Mouse (Mus musculus): ENCODE data around the gene Adgre4. TPM values are rescaled to one million over a fixed set of nuclear protein-coding genes. Genes with fewer than 3 reads are reported as not detected.

Adgre4 gene
- 76.8 TPM for polyA plus RNA-seq (2015; fragmentation: Illumina TruSeq; extraction: RNeasy Lipid Tissue Mini Kit (QIAGEN cat#74804); ENCODE audit: insufficient read depth, low replicate concordance)

GRCm38 (mm10) chr17:55749786-55750185 is at the start of gene Adgre4:
Adgre4 (plus strand) TSS chr17:55749984.

GRCm38 (mm10) chr17:55711984-55712811 is 37.6 kb upstream of the Adgre4 start, which contains the start of gene Pot1b:
Pot1b (minus strand) TSS chr17:55712628.

GRCm38 (mm10) chr17:55878636-55879369 is 129.0 kb downstream of the Adgre4 start, which contains the start of gene Zfp119a:
Zfp119a (minus strand) TSS chr17:55878930.

Other genes with a start within 250 kb of the Adgre4 start
- gene Vmn2r118, start 124.8 kb upstream of the Adgre4 start, polyA plus RNA-seq (2015; fragmentation: Illumina TruSeq; extraction: RNeasy Lipid Tissue Mini Kit (QIAGEN cat#74804); ENCODE audit: insufficient read depth, low replicate concordance), result not detected
- 110 TPM for gene Pot1b, start 37.4 kb upstream of the Adgre4 start, polyA plus RNA-seq (2015; fragmentation: Illumina TruSeq; extraction: RNeasy Lipid Tissue Mini Kit (QIAGEN cat#74804); ENCODE audit: insufficient read depth, low replicate concordance)
- 9.9 TPM for gene Zfp119a, start 128.9 kb downstream of the Adgre4 start, polyA plus RNA-seq (2015; fragmentation: Illumina TruSeq; extraction: RNeasy Lipid Tissue Mini Kit (QIAGEN cat#74804); ENCODE audit: insufficient read depth, low replicate concordance)
- 42.3 TPM for gene Zfp959, start 142.1 kb downstream of the Adgre4 start, polyA plus RNA-seq (2015; fragmentation: Illumina TruSeq; extraction: RNeasy Lipid Tissue Mini Kit (QIAGEN cat#74804); ENCODE audit: insufficient read depth, low replicate concordance)
- gene Zfp119b, start 199.5 kb downstream of the Adgre4 start, polyA plus RNA-seq (2015; fragmentation: Illumina TruSeq; extraction: RNeasy Lipid Tissue Mini Kit (QIAGEN cat#74804); ENCODE audit: insufficient read depth, low replicate concordance), result 12.5 TPM
- gene Ebi3, start 202.7 kb downstream of the Adgre4 start, polyA plus RNA-seq (2015; fragmentation: Illumina TruSeq; extraction: RNeasy Lipid Tissue Mini Kit (QIAGEN cat#74804); ENCODE audit: insufficient read depth, low replicate concordance), result 13.5 TPM
- gene Yju2, start 209.1 kb downstream of the Adgre4 start, polyA plus RNA-seq (2015; fragmentation: Illumina TruSeq; extraction: RNeasy Lipid Tissue Mini Kit (QIAGEN cat#74804); ENCODE audit: insufficient read depth, low replicate concordance), result 8.8 TPM
- not detected for gene Shd, start 220.5 kb downstream of the Adgre4 start, polyA plus RNA-seq (2015; fragmentation: Illumina TruSeq; extraction: RNeasy Lipid Tissue Mini Kit (QIAGEN cat#74804); ENCODE audit: insufficient read depth, low replicate concordance)
- gene Fsd1, start 236.5 kb downstream of the Adgre4 start, polyA plus RNA-seq (2015; fragmentation: Illumina TruSeq; extraction: RNeasy Lipid Tissue Mini Kit (QIAGEN cat#74804); ENCODE audit: insufficient read depth, low replicate concordance), result not detected